Mouse (Mus musculus): Measurements from ENCODE around the gene Gm49325. TPM values are rescaled to one million over a fixed set of nuclear protein-coding genes. Genes with fewer than 3 reads are reported as not detected.

Gm49325 gene
- total RNA-seq, 2 experiments from 2014 or later, result 8.6 to 11.4 TPM

DNA sequence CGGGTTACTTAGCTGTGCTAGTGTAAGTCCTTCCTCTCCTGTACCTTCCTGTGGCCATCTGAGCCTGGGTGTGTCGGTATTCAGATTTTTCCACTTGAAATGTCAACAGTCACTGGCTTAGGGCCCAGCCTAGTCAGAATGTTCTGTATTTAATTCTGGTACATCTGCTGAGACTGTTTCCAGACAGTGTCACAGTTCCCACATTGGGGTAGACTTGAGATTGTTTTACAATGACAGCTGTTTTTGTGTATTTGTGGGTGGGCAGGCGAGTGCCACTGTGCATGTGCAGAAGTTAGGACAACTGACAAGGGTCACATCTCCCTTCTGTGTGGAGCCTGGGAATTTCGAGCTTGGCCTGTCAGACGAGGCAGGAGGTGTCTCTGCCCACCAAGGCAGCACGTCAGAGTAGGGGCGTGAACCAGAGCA, 18.6 kb downstream of the Gm49325 start:
- peak; percentile 84 for DNase-seq (ENCODE audit: low spot score)

DNA sequence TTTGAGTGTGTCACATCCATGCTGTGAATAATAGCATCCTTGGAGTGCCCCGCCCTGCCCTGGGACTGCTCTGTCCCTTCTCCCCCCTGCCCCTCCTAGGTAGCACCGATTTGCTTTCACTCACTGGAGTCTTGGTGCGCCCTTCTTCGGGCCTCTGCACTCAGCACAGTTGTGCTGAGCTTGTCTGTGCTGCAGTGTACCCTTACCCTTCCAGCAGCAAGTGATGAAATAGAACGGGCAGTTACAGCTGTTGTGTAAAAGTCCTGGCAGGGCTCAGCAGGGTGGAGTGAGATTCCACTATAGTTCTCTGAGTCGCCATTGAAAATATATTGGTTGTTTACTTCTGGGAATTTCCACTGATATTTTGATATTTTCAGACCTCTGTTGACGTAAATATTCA, 20.0 kb downstream of the Gm49325 start:
- DNase-seq (ENCODE audit: low spot score), result peak; percentile 62

DNA sequence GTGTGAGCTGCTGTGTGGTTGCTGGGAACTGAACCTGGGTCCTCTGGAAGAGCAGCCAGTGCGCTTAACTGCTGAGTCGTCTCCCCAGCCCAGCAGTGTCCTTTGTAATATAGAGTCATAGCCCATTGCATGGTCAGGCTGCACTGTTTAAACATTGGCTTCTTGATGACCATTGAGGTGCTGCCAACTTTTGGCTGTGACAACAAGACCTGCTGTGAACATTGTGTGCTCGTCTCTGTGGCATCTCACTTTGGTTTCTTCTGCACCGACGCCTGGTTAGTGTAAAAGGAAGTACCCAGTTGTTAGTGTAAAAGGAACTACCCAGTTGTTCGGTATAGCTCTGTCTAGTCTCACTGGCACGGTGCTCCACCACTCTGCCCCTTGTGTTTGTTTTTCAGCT, 20.6 kb downstream of the Gm49325 start:
- DNase-seq (ENCODE audit: low spot score), result no peak

DNA sequence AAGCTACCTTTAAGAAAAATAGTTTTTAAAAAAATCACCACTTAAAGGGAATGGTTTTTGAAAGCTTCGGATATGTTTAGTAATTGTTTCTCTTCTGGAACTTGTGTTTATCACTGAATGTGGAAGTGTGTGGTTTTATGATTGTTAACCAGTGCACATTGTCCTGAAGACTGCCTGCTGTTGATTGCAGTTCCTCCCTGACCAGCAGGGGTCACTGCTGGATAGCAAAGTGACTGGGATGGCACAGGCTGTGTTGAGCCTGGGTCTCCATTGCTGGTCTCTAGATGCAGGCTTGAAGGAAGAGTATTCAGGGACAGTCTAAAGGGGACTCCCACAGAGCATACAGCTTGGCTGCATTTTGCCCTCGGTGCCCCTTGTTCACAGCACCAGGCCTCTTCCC, 21.5 kb downstream of the Gm49325 start:
- peak; percentile 84 for DNase-seq (ENCODE audit: low spot score)

DNA sequence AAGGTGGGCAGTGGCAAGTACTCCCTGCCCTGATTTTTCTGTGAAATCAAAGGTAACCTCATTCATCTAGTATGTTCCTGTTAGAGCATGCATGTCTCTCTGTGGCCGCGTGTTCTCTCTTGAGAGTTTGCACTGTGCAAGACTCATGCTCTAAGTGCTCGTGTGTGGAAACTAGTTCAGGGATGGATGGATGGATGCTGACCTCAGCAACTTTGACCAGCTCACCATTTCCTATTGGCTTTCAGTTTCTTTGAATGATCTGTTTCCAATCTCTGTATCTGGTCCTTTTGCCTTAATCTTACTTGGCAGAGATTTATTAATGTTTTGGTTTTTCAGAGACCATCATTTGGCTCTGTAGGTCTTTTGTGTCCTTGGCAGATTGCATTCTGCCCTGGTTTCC, 23.2 kb downstream of the Gm49325 start:
- no peak for DNase-seq (ENCODE audit: low spot score)

DNA sequence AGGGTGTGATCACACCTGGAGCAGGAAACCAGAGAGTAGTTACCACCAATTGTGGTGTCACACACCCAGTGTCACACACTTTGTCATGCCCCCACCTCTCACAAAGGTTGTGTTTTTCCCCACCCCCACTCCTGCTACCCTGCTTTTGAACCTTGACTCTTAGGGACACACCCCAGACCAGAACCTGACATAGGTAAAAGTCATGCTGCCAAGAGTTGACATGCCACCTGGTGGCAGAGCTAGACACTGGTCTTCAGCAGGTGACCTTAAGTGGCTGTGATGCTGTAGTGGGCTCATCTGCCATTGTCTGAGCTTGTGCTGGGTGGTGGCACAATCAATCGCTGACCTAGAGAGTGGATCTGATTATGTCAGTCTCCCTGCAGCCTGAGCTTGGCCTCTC, 24.0 kb downstream of the Gm49325 start:
- no peak for DNase-seq (ENCODE audit: low spot score)

DNA sequence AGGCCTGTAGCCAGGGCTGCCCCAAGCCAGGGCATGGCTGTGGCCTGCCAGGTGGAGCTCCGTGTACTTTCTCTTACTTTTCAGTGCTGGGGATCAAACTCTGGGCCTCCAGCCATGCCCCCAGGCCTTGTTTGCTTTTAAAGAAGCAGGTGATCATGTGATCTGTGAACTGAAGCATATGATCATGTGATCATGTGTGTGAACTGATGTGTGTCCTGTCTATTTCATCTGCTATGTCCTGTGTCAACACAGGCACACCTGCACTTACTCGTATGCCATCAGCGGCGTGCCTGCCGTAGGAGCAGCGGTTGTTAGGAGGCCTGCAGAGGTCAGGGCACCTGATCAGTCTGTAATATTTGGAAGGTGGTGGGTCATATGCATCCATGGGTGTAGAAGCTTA, 28.0 kb downstream of the Gm49325 start:
- DNase-seq (ENCODE audit: low spot score), result no peak

DNA sequence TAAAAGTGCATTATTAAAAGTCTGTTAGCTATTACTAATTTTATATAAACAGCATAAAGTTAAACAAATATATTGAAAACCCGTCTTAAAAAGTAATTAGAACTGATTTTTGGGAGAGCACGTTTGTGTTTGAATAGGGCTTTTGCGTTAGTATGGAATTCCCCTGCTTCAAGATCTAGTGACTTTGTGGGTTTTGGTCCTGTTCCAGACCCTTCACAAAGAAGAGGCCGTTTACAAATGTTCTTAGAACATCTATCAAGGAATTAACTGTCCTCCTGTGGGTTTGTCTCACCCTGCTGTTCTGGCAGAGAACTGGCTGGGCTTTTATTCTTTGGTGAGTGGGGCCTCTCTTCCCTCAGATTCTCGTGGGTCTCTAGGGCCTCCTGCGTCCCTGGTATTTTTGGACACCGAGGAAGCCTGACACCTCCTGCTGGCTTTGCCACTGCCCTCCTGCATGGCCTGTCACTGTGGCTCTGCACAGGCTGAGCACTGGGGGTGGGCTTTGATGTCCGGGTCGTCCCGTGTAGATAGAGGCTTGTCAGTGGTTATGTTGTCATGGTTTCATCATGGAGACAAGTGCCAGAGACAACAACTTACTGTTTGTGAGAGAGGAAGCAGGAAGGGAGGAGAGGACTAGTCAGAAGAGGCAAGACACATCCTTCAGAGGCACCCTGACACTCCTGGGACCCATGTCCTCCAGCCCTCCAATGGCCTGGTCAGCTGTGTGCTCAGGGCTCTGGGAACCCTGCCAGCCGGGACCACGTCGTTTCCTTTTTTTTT, 28.6 kb downstream of the Gm49325 start:
- DNase-seq (ENCODE audit: low spot score), result no peak

DNA sequence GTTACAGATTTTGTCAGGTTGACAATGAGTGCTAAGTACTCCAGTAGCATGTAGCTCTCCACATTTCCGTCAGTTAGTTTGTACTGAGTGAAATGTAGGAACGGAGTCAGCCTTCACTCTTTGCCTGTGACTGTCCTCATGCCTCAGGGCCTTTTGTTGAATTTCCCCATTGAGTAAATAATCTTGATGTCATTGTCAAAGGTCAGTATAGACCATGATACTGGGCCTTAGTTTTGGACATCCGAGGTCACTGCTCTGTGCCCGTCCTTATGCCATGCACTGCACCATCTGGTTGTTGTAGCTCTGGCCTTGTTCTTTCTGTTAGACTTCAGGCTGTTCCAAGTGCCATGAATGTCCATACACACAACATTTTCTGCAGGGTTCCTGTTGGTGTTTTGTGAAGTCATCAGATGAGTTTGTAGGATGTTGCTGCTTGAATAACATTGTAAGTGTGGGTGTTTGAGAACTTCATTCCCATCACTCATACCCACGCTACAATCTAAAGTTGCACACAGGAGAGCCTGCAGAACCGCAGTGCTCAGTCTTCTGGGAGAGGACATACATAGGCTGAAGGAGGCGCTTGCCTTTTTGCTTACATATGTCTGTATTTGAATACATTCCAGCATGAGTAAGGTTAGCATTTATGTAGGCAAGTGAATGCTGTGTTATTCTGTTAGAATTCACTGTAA, 30.4 kb downstream of the Gm49325 start:
- no peak for DNase-seq (ENCODE audit: low spot score)

DNA sequence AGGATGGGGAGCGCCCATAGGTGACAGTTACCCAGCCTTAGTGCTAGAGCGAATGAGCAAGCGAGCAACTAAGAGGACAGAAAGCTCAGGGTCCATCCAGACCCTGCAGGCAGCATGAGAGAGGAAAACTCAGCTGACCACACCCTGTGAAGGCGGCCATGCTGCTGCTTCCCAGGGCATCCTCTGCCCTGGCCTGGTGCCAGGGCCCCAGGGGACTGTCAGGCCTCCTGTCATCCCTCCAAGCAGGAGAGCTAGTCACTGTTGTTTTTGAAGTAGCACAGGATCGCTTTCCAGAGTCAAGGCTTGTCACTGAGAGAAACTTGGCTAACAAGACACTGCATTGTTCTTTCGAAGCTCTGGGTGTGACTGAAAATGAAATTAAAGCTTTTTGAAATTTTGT, 33.0 kb downstream of the Gm49325 start:
- no peak for DNase-seq (ENCODE audit: low spot score)

DNA sequence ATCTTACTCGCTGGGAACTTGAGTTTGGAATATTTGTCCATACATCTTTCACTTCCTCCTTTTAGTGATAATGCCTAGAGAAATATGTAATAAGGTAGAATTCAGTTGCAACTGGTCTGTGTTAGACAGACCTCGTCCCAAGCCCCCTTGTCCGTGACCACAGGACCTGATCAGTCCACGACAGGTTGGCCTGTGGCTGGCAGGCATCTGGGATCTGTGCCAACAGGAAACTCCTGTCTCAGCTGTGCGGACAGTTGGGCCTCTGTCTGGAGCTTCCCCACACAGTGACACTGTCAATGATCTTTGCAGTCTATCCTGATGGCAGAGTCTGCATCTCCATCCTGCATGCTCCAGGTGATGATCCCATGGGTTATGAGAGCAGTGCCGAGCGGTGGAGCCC, 37.2 kb downstream of the Gm49325 start:
- no peak for DNase-seq (ENCODE audit: low spot score)

DNA sequence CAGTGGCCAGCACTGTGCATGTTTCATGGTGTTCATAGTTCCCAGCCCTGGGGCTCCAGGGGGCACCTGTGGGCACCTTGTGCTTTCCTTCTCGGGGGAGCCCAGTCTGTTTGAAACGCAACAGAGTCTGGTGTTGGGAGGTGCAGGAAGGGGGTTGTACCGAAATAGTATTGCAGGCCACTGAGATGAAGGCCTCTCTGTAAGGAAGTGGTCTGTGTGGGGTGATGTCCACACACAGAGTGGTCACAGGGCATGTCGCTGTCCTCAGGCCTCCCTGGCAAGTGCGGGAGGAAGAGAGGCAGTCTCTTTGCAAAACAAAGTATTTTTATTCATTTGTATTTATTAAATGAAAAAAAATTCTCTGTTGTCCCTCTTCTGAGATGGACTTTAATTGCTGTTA, 39.6 kb downstream of the Gm49325 start:
- DNase-seq (ENCODE audit: low spot score), result no peak

DNA sequence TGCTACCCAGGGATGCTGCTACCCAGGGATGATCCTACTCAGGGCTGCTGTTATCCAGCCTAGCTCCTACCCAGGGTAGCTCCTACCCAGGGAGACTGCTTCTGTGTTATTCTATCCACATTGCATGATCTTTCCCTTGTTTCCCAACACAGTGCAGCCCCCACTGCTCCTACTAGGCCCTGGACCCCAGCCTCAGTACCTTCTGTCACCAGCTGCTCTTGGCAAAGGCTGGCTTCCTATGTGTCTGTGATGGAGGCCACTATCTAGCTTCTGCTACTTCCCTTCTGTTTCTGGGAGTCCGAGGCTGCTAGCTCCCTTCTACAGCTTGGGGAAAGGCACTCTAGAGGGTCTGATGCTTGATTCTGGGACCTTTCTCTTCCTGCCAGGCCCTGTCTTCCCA, 41.5 kb downstream of the Gm49325 start:
- DNase-seq (ENCODE audit: low spot score), result no peak

DNA sequence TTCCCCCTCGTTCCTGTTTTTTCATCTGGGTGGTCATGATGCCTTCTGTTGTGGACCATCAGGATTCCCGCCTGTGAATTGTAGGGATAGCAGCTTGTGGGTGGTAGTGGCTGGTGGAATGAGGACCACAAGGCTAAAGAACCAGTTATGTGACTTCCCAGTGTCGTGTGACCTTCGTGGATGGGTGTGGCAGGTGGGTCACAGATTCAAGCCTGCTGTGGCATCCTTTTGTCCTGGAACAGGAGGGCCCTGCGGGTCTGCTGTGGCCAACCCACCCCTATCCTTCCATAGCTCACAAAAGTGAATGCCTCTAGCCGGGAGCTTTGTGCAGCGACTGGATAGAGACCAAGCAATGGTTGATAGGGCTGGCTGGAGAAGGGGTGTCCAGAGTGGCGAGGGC, 41.9 kb downstream of the Gm49325 start:
- DNase-seq (ENCODE audit: low spot score), result no peak

DNA sequence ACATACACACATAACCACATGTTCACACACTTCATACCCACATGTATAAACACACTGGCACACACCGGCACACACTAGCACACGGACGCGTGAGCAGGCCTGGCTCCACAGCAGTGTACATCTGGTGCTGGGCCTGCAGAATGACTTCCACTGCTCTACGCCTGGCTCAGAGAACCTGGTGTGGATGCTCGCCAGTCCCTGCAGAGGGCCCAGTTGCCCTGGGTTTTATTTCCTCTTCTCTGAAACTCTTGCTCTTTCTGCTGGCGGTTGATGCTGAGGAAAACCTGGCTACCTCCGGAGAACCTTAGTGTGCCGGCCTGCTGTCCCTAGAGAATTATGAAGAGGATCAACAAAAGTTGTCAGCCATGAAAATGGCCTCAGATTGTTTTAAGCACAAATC, 46.0 kb downstream of the Gm49325 start:
- DNase-seq (ENCODE audit: low spot score), result no peak

DNA sequence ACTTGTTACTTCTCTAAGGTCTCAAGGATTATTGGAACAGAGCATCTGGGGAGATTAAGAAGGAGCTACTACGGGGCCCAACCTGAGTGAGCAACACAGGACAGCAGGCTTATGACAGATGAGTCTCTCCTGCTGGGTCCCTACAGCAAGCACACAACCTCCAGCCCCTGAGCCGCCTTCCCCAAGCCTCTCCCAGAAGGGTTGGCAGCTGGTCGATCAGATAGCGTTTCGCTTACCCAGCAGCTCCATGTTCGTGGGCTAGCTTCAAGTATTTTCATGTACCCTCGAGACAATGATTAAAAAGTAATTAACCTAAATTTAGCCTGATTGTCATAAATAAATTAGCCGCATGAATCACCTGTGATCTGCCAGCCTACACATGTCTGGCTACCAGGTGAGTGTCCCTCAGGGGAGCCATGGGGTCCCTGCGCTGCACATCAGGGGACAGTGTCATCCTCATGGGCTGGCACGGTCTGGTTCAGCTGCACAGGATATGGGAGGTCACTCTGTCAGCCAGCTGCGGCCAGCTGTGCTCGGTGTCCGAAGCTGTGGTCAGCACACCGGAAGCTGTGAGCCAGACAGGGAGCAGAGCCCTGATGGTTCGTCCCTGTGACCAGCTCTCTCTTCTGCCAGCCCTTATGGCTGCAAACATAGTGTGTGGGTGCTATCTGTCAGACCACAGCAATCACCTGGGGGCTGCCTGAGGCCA, 52.4 kb downstream of the Gm49325 start:
- DNase-seq (ENCODE audit: low spot score), result no peak

DNA sequence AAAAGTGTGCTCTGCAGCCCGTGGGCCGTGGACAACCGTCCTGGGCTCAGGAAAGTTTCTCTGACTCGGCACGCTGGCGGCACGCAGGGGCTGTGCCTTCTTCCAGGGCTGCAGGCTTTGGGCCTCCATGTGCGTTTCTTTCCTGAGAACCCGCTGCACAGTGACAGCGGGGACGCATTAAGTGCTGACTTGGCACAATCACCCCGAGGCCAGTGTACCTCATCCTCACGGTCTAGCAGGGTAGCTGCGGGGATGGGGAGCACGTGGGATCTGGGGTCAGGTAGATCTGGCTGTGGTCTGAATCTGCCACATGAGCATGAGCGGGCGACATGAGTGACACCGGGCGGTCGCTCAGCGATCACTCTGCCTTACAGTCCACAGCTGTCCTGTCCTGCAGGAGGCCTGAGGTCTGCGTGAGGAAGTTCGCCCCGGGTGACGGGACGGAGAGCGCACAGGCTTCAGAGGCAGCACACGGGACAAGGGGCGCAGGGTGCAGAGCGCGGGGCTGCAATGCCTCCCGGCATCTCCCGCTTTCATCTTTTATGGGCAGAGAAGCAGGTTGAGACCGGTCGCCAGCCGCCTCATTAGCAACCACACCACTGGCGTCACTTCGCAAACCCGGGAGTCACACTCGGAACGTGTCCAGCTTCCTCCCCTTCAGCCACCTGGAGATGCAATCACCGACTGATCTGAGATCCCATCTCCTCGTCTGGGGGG, 58.1 kb downstream of the Gm49325 start:
- DNase-seq (ENCODE audit: low spot score), result no peak

DNA sequence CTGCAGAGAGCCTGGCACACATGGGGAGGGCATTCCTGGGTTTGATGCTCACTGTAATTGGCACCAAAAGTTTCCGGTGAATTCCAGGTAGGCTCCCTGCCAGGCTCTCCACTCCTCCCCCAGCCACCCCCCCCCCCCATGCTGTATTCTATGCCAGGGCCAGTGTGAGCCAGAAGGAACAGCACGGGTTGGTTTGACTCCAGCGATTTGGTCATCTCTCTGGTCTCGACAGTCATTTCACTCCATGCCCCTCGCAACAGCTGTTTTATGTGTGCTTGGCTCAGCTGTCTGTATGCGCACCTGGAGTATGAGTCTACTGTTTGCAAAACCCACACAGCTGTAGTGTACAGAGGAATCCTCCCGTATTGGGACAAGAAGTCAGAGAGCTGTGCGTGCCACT, 60.3 kb downstream of the Gm49325 start:
- no peak for DNase-seq (ENCODE audit: low spot score)

DNA sequence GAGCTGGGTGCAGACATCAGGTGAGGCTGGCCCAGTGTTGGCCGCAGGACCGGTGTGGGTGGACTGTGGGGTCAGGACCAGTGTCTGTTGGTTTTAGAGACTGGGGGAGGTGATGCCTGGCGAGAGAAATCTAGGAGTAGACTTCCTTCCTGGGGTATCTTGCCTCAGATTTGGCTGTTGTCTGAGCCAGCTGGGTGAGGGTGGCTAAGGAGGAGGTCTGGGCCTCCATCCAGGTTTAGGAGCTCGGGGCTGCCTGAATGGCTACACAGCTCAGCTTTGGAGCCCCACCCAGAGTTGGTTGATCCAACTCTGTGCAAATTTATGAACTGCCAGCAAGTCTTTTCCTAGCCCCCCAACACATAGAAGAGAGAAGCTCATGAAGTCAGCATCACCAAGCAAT, 61.4 kb downstream of the Gm49325 start:
- no peak for DNase-seq (ENCODE audit: low spot score)

DNA sequence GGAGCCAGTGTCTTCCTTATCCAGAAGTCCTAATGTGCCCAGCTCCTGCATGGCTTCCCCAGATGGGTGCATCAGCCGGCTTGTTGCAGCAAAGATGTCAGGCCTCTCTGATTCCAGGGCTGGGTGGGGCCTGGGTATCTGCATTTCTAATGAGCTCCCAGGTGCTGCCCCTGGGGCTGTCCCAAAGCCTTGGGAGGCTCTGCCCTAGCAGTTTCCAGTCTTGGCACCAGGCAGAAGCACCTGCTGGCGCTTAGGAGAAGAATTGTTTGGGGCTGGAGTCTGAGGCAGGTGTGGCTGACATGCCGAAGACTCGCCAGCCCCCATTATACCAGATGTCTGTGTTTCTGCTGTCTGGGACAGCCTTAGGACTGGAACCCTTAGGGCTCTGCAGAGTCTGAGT, 64.7 kb downstream of the Gm49325 start:
- no peak for DNase-seq (ENCODE audit: low spot score)

DNA sequence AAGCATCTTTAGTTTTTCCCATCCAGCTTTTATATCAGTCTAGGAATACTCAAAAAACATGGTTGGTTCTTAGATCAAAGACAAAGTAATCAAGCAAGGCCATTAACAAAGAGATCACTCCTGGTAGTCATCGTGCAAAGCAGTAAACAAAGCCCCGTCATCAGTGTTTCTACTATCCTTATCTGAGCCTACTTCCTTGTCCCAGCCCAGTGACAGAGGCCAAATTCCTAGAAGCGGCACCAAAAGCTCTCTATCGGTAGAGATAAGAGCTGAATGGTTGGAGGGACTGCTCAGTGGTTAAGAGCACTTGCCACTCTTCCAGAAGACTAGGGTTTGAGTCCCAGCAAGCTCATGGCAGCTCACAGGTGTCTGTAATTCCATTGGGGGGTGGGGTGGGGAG, 65.5 kb downstream of the Gm49325 start:
- DNase-seq (ENCODE audit: low spot score), result no peak

DNA sequence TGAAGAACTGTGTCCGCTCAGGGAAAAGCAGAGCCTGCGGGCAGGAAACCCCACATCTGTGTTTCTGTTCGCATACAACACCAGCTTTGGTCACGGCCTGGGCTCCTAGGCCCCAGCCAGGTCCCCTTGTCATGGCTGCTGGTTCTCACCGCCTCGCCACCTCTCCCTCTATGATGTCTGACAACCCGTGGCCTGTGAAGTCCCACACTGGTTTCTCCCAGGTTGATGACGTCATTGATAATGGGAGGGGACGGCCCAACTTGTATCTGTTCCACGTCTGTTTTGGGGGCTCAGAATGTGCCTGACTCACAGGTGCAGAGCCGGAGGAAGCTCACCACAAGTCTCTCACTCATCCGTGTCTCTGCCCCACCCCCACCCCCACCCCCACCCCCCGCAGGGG, 67.8 kb downstream of the Gm49325 start:
- no peak for DNase-seq (ENCODE audit: low spot score)

All from gastrocnemius, adult 18-20 months (tissue).